Mouse (Mus musculus): ENCODE measurements around the gene Mrap.

The Mrap gene

DNA sequence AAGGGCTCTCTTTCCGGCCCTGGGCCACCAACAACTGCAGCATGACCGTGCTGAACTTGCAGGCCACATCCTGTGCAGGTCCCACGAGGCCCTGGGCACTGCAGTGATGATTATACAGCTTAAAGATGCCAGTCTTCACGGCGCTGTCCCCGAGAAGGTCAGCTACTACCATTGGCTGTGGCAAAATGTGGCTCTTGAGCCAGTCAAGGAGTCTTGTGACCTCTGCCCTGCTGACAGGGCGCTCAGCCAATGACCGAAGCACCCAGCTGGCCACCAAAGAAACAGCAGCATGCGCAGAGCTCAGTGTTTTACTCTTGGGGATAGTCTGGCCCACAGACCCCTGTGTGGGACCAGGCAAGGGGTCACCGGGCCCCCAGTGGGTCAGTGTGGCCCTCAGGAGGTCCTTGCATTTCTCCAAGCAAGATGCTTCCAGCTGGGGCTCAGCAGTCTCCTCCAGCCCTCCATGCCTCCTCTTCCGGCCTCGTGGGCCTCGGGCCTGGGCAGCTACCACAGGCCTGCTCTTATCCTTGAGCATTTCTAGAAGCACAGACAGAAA, 15.5 kb downstream of the Mrap start:
- DNase-seq (ENCODE audit: low spot score in 2 of 2), result no peak

DNA sequence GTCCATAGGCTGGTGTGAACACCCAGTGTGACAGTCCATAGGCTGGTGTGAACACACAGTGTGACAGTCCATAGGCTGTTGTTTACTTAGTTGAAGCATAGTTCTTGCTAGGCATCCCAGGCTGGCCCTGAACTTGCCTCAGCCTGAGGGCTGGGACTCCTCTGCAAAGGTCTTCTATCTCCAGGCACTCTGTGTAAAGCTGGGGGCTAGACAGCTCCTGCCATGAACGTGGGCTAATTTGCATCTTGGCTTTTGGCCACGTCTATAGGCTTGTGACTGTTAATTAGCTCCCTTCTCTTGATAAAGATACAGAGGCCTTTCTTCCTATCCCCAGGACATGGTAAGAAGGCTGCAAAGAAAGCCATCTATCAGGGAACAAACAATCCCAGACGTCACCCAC, 21.3 kb downstream of the Mrap start:
- no peak for DNase-seq (ENCODE audit: low spot score in 2 of 2)

DNA sequence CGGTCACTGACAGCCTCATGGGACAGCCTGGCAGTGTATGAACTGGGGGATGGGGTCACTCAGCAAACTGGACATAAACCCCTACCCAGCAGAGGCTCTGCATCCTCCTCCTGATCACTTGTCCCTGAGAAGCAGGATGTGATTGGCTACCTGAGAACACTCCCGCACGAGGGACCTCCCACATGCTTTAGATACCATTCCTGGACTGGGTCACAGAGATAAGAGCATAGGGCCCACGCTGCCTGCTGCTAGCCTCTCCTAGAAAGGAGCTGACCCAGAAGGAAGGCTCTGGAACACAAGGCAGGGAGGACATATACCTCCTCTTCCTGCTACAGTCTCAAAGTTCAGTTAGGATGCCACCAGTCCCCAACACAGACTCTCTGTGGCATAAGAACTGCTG, 22.5 kb downstream of the Mrap start:
- no peak for DNase-seq (ENCODE audit: low spot score in 2 of 2)

DNA sequence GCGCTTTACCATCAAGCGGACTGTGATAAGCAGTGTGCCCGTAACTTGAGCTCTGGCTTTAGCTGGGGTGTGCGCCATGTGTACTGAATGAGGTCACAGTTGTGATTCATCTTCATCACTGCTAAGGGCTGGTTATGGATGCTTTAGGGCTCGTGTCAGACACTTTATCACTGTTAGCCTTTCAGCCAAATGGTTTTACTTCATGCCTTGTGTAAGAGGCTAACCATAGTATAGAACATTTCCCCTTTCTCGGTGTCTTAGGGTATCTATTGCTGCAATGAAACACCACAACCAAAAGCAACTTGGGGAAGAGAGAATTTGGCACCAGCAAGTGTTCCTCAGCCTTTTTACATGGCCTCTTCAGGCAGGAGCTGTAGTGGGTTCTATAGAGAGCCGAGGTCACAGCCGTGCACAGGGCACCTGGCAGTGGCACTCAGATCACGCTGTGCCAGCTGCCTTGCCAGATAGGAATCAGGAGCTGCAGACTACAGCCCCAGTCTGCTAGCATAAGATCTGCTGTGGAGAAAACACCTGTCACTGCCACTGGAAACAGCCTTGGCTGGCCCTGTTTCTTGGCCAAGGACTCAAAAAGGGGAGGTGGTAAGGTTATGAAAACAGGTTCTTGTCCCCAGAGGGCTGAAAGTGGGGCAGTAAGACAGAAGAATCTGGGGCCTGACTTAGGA, 27.3 kb downstream of the Mrap start:
- DNase-seq (ENCODE audit: low spot score in 2 of 2), result no peak

DNA sequence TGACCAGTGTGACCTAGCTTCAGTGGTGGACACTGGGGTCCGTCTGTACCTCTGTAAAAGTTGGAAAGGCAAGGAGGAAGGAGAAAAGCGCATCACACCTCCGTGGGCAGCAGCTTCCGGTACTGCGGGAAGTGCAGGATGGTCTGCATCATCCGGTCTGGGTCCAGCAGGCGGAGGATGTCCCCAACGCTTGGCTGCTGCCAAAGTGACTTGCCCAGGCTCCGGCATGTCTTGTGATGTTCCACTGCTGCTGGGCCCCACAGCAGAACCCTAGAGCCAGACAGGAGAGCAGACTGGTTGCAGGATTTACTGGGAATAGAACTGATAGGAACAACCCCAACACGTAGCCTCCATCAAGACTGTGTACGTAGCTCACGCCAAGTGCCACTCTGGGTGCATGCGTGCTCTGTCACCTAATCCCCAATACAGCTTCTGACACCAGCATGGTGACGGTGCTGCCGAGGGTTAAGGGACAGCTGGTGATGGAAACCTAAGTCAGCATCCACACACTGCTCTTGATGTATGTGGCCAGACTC, 29.0 kb downstream of the Mrap start:
- no peak for DNase-seq (ENCODE audit: low spot score in 2 of 2)

DNA sequence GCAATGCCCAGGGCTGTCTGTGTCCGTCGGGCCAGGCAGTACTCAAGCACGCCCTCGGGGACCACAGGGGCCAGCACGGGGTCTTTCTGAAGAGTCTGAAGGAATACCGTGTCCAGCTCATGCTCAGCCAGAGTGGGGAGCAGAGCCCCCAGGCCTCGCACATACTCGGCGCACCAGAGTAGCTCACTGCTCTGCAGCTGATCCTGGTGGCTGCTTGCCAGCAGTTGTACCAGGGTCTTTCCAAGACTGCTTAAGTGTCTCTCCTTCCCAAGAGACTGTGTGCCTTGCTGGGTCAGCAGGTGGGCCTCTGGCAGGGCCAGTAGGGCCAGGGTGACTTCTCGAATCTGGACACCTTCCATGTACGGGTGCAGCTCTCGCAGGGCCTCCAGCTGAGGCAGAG, 36.2 kb downstream of the Mrap start:
- no peak for DNase-seq (ENCODE audit: low spot score in 2 of 2)

DNA sequence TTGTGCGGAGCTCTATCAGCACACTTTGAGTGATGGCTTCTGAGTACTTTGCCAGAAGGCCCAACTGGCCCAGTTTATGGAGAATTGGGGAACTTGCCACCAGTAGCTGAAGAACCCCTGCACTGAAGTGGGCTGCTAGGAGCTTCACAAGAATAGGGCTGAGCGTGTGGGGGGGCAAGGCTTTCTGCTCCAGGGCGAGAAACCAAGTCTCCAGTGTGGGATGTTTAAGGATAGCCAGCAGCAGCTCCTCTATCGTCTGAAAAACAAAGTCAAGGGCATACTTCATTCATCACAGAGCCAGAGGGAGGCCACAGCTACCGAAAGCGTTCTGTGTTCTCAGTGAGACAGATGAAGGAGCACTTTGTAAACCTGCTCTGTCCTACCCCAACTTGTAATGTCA, 36.6 kb downstream of the Mrap start:
- DNase-seq (ENCODE audit: low spot score in 2 of 2), result no peak

DNA sequence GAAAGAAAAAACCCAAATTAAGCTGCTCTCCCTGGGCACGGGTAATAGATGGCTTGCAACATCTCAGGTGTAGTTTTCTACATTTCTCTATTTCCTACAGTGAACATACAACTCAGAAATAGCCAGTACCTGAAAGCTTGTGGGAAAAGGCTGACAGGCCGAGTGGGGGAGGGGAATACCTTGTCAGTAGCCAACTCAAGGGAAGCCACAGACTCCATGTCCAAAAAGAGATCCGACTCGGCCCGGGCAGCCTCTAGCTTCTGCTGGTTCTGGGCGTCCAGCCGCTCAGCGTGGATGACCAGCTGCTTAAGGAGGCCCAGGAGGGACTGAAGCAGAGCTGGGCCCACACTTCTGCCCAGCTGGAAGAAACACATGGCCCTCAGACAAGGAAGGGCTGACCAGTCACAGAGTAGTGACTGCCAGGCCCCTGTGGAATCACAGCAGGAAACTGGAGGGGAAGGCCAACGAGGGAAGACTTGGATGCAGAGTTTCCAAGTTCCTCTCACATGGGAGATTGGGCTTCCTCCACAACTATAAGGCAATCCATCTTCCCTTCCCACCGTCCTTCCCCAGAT, 38.0 kb downstream of the Mrap start:
- no peak for DNase-seq (ENCODE audit: low spot score in 2 of 2)

DNA sequence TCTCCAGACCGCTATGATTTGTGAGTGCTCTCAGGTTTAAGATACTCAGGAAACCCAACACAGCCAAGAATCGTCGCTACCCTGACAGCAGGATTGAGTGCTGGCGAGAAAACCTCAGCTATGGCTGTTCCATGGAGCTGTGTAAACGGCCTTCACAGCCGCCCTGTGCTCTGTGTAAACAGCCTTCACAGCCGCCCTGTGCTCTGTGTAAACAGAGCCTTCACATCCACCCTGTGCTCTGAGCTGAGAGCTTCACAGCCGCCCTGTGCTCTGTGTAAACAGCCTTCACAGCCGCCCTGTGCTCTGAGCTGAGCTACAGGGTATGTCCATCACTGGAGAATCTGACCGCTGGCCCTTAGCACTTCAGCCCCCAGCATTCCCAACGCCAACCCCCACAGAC, 41.8 kb downstream of the Mrap start:
- DNase-seq (ENCODE audit: low spot score in 2 of 2), result no peak

DNA sequence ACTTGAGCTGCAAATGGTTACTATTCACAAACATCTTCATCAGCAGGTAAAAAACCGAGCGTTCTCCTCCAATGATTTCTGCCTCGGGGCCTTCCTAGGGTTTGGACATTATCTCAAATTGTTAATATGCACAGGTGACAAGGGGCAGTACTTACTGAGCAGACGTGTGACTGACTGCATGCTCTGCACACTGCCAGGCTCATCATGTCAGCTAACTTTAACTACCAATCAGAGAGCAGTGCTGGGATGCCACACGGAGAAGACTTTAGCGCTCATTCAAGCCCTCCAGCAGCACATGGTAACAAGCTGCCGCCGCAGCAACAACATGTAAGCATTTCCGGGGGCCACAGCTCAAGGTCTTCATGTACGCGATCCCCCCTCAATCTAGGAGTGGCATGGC, 45.3 kb downstream of the Mrap start:
- no peak for DNase-seq (ENCODE audit: low spot score in 2 of 2)

DNA sequence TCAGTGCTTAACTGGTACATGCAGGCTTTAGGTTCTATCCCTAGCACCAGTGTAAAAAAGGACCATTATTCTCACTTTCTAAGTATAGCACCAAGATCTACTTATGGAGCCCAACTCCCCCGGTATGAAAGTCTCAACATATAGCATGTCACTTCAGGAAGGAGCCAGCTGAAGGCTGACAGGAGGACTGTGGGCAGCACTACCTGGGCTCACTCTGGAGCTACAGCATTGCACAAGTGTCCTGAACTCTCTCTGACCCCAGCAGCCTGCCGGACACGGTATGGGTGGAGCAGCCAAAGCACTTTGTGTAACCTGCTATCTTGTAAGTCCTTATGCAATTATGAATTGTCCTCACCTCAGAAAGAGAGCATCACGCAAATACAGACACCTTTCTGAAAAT, 47.2 kb downstream of the Mrap start:
- DNase-seq (ENCODE audit: low spot score in 2 of 2), result no peak

DNA sequence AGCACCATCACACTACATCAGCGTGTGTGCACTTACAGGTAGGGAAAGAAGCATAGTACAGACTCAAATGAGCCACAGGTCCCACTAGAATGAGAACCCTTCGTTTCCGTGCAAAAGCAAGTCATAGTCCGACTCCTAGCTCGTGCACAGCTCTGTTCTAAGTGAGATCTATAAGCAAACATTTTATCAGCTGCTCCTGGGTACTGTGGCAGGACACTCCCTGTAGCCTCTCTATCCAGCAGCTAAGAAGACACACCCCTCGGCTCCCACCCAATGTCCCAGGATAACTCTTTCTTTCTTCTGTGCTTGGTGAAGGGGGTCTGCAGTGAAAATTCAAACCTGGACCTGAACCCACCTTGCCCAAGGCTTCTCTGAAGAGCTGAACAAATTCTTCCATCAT, 50.6 kb downstream of the Mrap start:
- no peak for DNase-seq (ENCODE audit: low spot score in 2 of 2)

DNA sequence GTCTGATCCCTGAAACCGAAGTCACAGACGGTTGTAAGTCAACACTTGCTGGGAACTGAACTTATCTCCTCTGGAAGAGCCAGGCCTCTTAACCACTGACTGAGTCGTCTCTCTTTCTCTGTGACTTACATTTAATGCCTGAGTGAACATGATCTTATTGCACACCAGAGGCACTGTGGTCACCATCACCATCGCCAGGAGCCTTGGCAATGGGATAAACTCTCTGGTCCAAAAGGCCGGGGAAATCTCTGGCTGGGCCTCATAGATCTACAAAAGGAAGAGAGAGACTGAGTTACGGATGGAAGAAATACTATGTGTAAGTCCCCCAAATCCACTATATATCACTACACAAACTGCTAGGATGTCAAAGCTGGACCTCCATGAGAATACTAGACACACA, 52.9 kb downstream of the Mrap start:
- DNase-seq (ENCODE audit: low spot score in 2 of 2), result no peak

DNA sequence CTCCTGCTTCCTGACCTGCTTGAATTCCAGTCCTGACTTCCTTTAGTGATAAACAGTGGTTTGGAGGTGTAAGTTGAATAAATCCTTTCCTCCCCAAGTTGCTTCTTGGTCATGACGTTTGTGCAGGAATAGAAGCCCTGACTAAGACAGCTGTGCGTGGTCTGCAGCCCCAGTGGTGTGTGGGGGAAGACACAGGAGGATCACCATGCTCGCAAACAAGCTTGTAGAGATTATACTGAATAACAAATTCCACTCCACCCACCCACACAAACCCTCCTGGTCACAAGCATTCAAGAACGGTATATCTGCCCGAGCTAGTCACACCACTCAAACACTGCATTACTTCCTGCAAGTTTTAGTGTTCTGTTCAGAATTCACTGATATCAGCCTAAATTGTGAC, 54.1 kb downstream of the Mrap start:
- DNase-seq (ENCODE audit: low spot score in 2 of 2), result no peak

DNA sequence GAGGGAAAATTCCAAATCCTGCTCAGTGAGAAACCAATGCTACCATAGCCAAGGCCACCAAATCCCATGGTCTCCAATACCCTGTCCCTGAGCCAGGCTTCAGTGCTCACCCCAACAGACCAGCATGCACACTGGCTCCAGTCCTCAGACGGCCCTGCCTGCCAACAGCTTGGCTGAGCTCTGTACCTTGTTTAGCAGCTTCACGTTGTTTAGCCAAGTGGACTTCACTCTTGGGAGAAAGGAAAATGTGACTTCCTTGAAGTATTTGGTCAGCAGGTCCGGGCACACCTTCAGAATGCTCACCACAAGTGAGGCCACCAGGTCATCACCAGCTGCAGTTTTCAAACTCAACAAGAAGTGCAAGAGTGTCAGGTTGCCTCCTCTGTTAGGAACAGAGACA, 54.5 kb downstream of the Mrap start:
- DNase-seq (ENCODE audit: low spot score in 2 of 2), result no peak

DNA sequence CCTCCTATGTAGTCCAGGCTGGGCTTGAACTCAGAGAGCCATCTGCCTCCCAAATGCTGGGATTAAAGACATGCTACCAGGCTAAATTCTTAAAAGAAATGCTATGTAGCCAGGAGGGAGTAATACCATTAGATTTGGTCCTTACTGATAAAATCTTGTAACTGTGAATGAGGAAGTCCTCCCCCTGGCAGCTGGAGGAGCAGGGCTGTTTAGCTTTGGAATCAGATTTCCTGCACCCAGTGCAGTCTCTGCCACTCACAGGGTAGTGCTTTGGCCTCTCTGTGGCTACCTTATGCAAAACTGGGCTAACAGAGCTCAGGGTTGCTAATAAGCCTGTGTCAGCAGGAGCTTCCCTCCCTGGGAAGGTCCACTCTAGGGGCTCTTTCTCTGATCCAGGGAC, 56.7 kb downstream of the Mrap start:
- DNase-seq (ENCODE audit: low spot score in 2 of 2), result no peak

DNA sequence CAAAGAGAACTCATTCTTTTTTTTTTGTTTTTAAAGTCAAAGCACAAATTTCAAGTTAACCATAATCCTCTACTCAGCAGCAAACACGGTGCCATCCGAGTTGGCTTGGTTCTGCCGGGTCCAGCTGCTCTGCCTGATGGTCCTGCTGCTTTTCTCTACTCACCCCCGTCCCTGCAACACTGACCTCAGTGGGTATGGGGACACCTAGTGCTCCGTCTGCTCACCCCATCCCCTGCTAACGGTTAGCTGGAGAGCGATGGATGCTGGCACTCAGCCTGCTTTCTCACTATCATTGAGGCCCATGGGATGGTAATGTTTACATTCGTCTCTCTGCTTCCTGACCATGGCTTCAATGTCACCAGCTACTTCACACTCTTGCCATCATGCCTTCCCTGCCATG, 60.4 kb downstream of the Mrap start:
- DNase-seq (ENCODE audit: low spot score in 2 of 2), result no peak

DNA sequence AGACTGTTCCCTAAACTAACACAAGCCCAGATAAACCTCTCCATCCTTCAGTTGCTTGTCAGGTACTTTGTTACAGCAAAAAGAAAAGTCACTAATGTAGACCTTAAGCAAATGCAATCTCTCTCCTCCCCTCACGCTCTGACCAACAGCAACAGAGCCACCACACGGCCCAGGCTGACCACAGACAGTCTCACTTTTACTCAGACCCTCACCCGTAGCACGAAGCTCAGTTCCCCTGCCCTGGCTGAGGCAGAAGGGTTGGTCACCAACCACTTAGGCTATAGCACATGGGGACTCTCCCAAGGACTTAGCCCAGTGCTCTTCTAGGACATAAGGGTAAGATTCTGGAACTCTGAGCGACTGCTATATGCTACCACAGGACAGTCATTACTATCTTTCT, 60.8 kb downstream of the Mrap start:
- no peak for DNase-seq (ENCODE audit: low spot score in 2 of 2)
